Mouse (Mus musculus) effector memory CD4-positive, alpha-beta T cell, adult 5 months (primary cell): Measurements from ENCODE around the gene Cdh9. TPM values are rescaled to one million over a fixed set of nuclear protein-coding genes. Genes with fewer than 3 reads are reported as not detected.

Experiments
- polyA plus RNA-seq: library from polyadenylated mRNA; unstranded; fragments of 100-300 nt; shearing (Covaris generic); gene quantifications from one replicate; pipeline ENCODE4 v1.2.1, GENCODE M21; 2017

The Cdh9 gene
- not detected for polyA plus RNA-seq

DNA sequence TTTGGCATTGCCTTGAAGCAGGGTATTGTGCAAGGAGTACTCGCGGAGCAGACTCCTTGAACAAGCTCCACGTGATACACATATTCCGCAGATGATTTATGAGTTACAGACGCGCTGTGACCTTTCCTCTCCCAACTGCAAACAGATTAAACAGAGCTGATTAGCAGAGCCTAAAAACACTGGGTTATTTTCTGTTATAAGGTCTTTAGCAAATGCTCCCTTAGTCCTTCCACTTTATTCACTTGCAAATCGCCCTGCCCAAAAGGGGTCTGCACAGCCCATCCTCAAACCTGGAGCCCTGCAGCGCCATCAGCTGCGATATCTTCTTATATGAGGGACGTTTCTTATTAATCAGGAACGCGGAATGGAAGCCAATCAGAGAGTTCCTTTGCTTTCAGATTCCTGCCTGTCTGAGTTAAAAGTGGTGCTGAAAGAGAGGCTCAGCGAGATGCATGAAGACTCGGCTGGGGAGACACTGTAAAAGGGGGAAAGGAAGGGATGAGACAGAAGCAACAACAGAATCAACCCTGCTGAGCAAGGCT is at the start of gene Cdh9:
Gene Cdh9 (plus strand): TSS at position 287 of the 542 bp plus-strand sequence.

